Mouse (Mus musculus) megakaryocyte progenitor cell, adult 5-6 weeks (primary cell): ENCODE data around the gene Papss1. TPM values are rescaled to one million over a fixed set of nuclear protein-coding genes. Genes with fewer than 3 reads are reported as not detected.

ENCODE experiments used
- total RNA-seq, 2 experiments: library from RNA; stranded (forward) in 1 of 2; stranded (reverse) in 1 of 2; fragments of 157-497, 149-512 nt in 1 of 2; fragments of 200-1000 nt in 1 of 2; gene quantifications; 2 replicates each; pipeline versions ENCODE4 v1.2.3 to v1.2.4; 2015 to 2017

The Papss1 gene
- total RNA-seq, 2 experiments from 2014 or later, result 19.3 to 25.8 TPM

Other genes with a start within 250 kb of the Papss1 start
- 74.7 and 77.2 TPM in 2 replicates for gene Sgms2, start 73.4 kb upstream of the Papss1 start, total RNA-seq (2015)
- gene Sgms2, start 73.4 kb upstream of the Papss1 start, total RNA-seq (2017), result 34.3 and 38.6 TPM in 2 replicates